Mouse (Mus musculus) brain, adult 2 months (tissue): Measurements from ENCODE around the gene Tmem89.
A peak's percentile ranks its signal among the peaks of the same experiment; 100 is the strongest.

Experiments used
- DNase-seq: peaks from one replicate; pipeline ENCODE4 v3.0.0; 2011; ENCODE audit warnings: low read depth, low spot score

The Tmem89 gene

GRCm38 (mm10) chr9:108914491-108914890 lies at the start of gene Tmem89:
Tmem89 (plus strand) TSS chr9:108914619.
- peak; percentile 43 for DNase-seq

DNA sequence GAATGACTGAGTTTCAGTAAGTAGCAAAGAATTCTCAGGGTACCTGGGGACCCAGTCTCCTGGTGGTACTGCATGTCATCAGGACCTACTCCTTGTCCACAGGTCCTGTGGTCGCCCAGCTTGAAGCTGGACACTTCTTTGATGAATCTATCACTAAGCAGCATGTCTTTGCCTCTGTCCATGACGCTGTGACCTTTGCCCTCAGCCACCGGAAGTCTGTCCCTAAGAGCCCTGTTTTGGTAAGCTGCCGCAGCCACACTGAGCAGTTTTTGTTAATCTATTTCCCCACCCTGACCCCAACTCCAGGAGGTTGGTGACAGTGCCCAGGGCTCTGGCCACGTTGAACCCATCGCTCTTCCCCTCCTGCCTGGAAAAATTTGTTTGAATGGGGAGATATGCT lies 2.1 kb upstream of the Tmem89 start:
- no peak for DNase-seq

DNA sequence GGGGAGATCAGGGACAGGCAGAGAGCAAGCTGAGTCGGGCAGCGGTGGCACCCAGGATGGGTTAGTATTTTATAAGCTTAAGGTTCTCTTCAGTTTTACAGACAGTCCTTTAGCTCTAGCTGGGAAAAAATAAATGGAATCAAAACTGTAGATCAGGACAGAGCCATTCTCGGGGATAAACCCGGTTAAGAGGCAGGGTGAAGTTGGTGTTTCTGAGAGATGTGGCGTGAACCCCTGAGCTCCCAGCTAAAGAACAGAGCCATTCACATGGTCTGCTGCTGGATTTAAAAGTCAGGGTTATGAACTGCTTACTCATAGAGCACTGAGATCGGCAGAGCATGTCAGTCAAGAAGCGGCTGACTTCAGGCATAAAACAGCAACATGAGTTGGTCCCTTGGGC lies 1.3 kb upstream of the Tmem89 start:
- no peak for DNase-seq

DNA sequence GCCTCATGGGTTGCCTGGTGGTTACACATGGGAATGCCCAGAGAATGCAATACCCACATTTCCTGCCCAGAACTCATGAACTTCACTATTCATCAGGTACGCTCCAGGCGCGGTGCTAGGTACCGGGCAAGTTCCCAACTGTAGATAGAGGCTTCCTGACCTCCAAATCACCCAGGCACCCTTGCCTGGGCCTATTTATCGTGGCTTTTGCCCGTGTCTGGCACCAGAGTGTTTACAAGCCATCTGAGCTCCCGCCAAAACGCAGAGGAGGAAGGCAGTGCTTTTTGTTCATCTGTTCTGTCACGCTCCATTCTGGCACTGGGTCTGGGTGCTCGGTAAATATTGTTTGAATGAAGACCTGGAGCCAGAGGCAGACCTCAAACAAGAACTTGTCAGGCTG lies 798 bp upstream of the Tmem89 start:
- DNase-seq: no peak

DNA sequence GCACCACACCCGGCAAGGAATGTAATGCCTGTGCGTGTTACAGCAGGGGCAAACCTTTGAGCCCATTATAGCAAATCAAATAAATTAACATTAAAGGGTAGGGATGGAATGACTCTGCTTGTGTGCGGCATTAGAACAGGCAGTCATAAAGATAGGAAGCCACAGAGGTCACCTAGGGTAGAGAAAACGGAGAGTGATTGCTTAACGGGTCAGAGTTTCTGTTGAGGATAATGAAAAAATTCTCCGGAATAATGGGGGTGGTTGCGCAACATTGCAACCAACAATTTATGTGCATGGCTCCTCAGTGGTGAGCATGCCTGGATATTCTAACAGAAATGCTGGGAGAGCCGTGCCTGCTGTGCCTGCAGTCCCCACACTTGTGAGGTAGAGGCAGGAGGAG lies 11.5 kb downstream of the Tmem89 start:
- DNase-seq: no peak

DNA sequence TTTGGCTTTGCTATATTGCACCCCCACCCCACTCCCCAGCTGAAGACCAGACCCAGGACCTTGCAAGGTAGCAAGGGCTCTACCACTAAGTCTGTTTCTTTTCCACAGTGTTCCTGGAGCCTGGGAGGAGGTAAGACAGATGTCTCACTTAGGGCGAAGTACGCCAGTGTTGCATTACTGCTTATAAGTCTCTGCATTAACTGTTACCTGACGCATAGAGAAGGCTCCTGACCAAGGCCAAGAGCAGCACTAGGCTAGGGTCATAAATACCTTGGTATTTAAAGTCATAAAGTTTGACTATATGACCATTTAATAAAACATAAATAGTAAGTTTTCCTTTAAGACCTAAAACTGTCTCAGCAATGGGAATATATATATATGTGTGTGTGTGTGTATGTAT lies 14.0 kb downstream of the Tmem89 start:
- DNase-seq: no peak

DNA sequence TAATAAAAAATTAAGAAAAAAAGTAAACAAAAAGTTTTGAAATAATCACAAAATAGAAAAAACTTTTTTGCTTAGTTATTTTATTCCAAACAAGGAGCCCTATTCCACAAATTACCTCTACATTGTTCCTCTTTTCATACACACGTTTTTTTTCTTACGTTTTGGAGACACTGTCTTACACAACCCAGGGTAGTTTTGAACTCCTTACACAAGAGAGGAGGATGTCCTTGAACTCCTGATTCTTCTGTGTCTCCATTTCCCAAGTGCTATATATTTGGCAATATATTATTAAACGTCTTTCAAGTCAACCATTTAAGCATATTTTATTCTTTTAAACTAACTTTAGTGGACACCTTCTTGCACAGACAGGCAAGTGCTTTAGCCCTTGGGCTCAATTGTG lies 21.6 kb downstream of the Tmem89 start:
- DNase-seq: no peak

- peak; percentile 98 for DNase-seq
These were observed 22.3 kb downstream of the Tmem89 start, which contains the start of gene Uqcrc1 for GRCm38 (mm10) chr9:108936418-108937364. Uqcrc1 (plus strand) TSS chr9:108936633.

DNA sequence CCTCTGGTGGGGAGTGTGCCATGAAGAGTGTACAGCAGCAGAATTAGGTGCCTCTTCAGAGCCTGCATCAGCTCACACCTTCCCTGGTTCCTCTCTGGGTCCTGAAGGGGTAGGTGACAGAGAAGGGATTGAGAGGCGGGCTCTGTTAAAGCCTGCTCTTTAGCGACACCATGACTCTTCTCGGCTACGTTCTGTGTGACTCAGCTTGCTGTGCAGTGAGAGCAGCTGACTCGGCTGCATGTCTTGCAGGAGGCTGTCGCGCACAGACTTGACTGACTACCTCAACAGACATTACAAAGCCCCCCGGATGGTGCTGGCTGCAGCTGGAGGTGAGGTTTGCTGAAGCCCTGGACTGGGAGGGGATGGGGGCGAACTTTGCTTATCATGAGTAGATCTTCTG lies 30.7 kb downstream of the Tmem89 start:
- DNase-seq: peak; percentile 80

DNA sequence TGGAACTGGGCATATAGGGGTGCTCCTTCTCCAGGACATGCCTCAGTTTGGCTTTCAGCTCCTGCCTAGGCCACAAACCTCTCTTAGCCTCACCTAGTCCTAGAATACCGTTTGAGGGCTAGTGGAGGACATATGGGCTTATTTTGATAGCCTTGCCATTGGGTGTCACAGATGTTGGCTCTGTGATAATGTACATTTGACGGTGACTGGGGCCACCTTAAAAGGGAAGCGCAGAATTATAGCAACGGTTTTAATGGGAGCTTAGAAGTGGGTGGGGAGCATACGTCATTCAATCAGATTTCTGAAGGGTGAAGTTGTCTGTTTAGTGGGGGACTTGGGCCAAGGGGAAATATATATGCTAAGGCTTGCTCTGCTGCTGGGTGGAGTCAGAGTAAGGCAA lies 31.2 kb downstream of the Tmem89 start:
- DNase-seq: no peak

DNA sequence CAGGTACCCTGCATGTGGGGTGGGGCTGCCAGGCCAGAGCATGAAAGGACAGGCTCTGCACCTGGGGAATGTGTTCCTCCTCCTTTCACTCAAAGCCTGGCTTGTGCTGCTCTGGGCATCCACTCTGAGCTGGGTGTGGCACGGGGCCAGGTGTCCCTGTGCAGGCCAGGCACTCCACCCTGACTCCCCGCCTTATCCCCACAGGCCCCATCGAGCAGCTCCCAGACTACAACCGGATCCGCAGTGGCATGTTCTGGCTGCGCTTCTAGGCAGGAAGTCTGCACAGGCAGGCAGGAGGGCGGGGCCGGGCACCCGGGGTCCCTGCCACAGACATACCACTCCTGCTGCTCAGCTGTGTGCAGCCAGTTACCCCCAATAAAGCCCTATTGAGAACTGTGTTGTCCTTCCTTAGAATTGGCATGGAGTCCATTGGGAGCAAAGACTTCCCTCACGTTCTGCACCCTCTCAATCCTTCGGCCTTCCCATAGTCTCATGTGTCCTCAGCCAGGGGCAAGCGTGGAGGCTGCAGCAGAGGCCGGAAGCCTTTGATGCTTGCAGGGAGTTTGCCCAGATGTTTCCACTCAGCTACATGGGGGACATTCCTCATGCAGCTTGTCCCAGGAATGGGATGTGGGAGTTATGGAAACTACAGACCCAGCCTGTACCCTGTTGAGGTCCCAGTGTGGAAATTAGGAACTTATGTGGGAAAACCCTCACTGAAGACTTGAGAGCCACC lies 35.0 kb downstream of the Tmem89 start:
- no peak for DNase-seq

GRCm38 (mm10) chr9:108949967-108950728 lies 35.7 kb downstream of the Tmem89 start:
- peak; percentile 49 for DNase-seq

GRCm38 (mm10) chr9:108953081-108953636 lies 38.7 kb downstream of the Tmem89 start, which contains the start of gene Col7a1:
Col7a1 (plus strand) TSS chr9:108953586.
- no peak for DNase-seq

GRCm38 (mm10) chr9:108955241-108955640 lies 40.8 kb downstream of the Tmem89 start:
- no peak for DNase-seq

DNA sequence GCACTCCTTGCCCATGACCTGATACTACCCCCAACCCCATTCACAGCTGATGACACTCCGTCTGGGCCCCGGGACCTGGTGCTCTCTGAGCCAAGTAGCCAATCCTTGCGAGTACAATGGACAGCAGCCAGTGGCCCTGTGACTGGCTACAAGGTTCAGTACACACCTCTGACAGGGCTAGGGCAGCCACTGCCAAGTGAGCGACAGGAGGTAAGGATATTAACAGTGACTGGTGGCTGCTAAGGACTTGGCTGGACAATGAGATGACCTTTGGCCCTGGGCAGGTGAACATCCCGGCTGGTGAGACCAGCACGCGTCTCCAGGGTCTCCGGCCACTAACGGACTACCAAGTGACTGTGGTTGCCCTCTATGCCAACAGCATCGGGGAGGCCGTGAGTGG lies 41.4 kb downstream of the Tmem89 start:
- DNase-seq: no peak

DNA sequence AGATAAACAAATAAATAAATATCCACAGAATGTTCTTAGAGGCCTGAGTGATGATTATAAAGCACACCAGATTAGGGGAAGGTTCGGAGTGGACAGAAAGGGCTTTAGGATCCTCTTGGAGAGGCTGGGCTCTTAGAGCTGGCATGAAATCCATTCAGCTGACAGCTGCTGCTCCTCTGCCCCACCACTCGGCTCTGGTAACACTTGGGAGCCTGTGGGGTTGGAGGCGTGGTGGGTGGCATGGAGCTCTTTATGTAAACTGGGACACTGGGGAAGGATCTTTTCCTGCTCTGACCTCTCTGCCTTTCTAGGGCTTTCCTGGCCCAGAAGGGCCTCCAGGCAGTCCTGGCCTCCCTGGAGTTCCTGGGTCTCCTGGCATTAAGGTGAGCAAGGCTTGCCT lies 49.2 kb downstream of the Tmem89 start:
- DNase-seq: no peak

- DNase-seq: no peak
These were observed 49.9 kb downstream of the Tmem89 start for GRCm38 (mm10) chr9:108964338-108964737.
